Mouse (Mus musculus): ENCODE measurements at regions not wholly inside any gene's neighbourhood (a gene's known extent, or its start where the extent isn't known, plus 50 kb on each side); places are given as distances from the start of the nearest gene placed in this dataset.

GRCm38 (mm10) chr10:19526353-19526752 is 65.4 kb upstream of the Ifngr1 start:
- Histone ChIP-seq H3K36me3 (no peaks in the 10 kb centered on the region), H3K27me3 (ENCODE audit: insufficient read depth, poor library complexity, severe bottlenecking) (no peaks in the 10 kb centered on the region)
- 42% methylated on average over 1 of the region's 1 CpGs for WGBS

GRCm38 (mm10) chr10:19529655-19530054 is 62.1 kb upstream of the Ifngr1 start:
- H3K4me1 ChIP-seq, result no peaks in the 10 kb centered on the region
- no peak overlapping the region for H3K4me3 ChIP-seq
- no peak overlapping the region for H3K27ac ChIP-seq
- H3K9me3 ChIP-seq, result no peaks in the 10 kb centered on the region
- no peaks in the 10 kb centered on the region for H3K36me3 ChIP-seq
- H3K27me3 ChIP-seq (ENCODE audit: insufficient read depth, poor library complexity, severe bottlenecking), result no peaks in the 10 kb centered on the region
- WGBS, result 91% methylated on average over 5 of the region's 5 CpGs
- DNase-seq (ENCODE audit: low spot score), result no peak

More at GRCm38 (mm10) chr10:19526353-19526752, 65.4 kb upstream of the Ifngr1 start:
- H3K27ac ChIP-seq, result no peak overlapping the region
- no peaks in the 10 kb centered on the region for H3K4me1 ChIP-seq
- no peaks in the 10 kb centered on the region for H3K9me3 ChIP-seq
- DNase-seq (ENCODE audit: low spot score), result no peak
- no peak overlapping the region for H3K4me3 ChIP-seq

- Histone ChIP-seq H3K4me1 (no peaks in the 10 kb centered on the region), H3K27me3 (ENCODE audit: insufficient read depth, poor library complexity, severe bottlenecking) (no peaks in the 10 kb centered on the region), H3K27ac (no peak overlapping the region), H3K4me3 (no peak overlapping the region), H3K36me3 (no peaks in the 10 kb centered on the region), H3K9me3 (no peaks in the 10 kb centered on the region)
- WGBS, result 87% methylated on average over 6 of the region's 6 CpGs
- DNase-seq (ENCODE audit: low spot score), result no peak
Observed at GRCm38 (mm10) chr10:19530056-19530455, 61.7 kb upstream of the Ifngr1 start.

- H3K27me3 ChIP-seq (ENCODE audit: insufficient read depth, poor library complexity, severe bottlenecking), result no peaks in the 10 kb centered on the region
- no peaks in the 10 kb centered on the region for H3K9me3 ChIP-seq
- H3K27ac ChIP-seq, result no peak overlapping the region
- H3K4me1 ChIP-seq, result no peaks in the 10 kb centered on the region
- WGBS, result 33% methylated on average over 1 of the region's 1 CpGs
- H3K4me3 ChIP-seq, result no peak overlapping the region
- H3K36me3 ChIP-seq, result no peaks in the 10 kb centered on the region
- DNase-seq (ENCODE audit: low spot score), result no peak
Observed at GRCm38 (mm10) chr10:19531452-19531851, 60.3 kb upstream of the Ifngr1 start.

- Histone ChIP-seq H3K27me3 (ENCODE audit: insufficient read depth, poor library complexity, severe bottlenecking) (no peaks in the 10 kb centered on the region), H3K4me1 (no peaks in the 10 kb centered on the region), H3K36me3 (no peaks in the 10 kb centered on the region), H3K4me3 (no peak overlapping the region), H3K9me3 (no peaks in the 10 kb centered on the region), H3K27ac (no peak overlapping the region)
- WGBS, result 86% methylated on average over 3 of the region's 3 CpGs
- DNase-seq (ENCODE audit: low spot score), result no peak
Observed at GRCm38 (mm10) chr10:19532790-19533189, 59.0 kb upstream of the Ifngr1 start.

- no peak for DNase-seq (ENCODE audit: low spot score)
- 89% methylated on average over 1 of the region's 1 CpGs for WGBS
- no peaks in the 10 kb centered on the region for H3K4me1 ChIP-seq
- no peak overlapping the region for H3K4me3 ChIP-seq
- no peak overlapping the region for H3K27ac ChIP-seq
- H3K9me3 ChIP-seq, result no peaks in the 10 kb centered on the region
- H3K27me3 ChIP-seq (ENCODE audit: insufficient read depth, poor library complexity, severe bottlenecking), result no peaks in the 10 kb centered on the region
- no peaks in the 10 kb centered on the region for H3K36me3 ChIP-seq
Observed at GRCm38 (mm10) chr10:19533846-19534245, 57.9 kb upstream of the Ifngr1 start.

All from heart, embryonic 10.5 days (tissue).